Mouse (Mus musculus): ENCODE data around the gene Reps1. TPM values are rescaled to one million over a fixed set of nuclear protein-coding genes. Genes with fewer than 3 reads are reported as not detected.
A peak's percentile ranks its signal among the peaks of the same experiment; 100 is the strongest.

The Reps1 gene
- polyA plus RNA-seq, 1 experiment from 2014 or later: 15.2 TPM

- WGBS: 87% methylated on average over 13 of the region's 13 CpGs
- Histone ChIP-seq H3K27me3 (replicated peaks; ENCODE audit: control insufficient read depth, insufficient read depth, low read length) (no peaks in the 10 kb centered on the region), H3K9ac (ENCODE audit: low read depth, low read length) (no peak overlapping the region), H3K9me3 (ENCODE audit: control insufficient read depth, low read length) (no peaks in the 10 kb centered on the region), H3K4me1 (ENCODE audit: control insufficient read depth, insufficient read depth, low read depth, low read length) (peaks cover 18% of the 10 kb centered on the region), H3K27ac (ENCODE audit: low read depth, low read length) (no peak overlapping the region), H3K4me2 (ENCODE audit: low read length) (no peak overlapping the region), H3K4me3 (ENCODE audit: low read length) (no peak overlapping the region), H3K36me3 (ENCODE audit: control insufficient read depth, insufficient read depth, low read length) (no peaks in the 10 kb centered on the region)
- no peak for ATAC-seq
Observed at GRCm38 (mm10) chr10:18059807-18060206, 4.1 kb downstream of the Reps1 start.

DNA sequence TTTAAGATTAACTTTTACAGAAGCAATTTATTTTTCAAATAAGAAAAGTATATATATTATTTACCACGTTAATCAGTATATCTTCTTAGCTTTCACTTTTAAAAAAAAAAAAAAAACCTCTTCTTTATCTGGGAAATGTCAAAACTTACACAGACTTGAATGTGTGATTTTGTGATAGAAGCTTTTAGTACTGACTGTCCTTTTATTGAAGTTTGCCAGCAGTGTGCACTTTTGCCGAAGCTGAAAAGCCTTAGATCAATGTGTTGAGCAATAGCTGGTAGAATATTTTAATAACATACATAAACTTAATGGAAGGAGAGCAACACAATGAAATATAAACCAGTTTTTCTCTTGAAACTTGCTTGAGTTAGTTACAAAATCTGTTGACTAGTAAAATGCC lies 5.1 kb downstream of the Reps1 start:
- Histone ChIP-seq H3K4me2 (ENCODE audit: low read length) (no peak overlapping the region), H3K9ac (ENCODE audit: low read depth, low read length) (no peak overlapping the region), H3K27ac (ENCODE audit: low read depth, low read length) (no peak overlapping the region), H3K4me3 (ENCODE audit: low read length) (no peak overlapping the region), H3K4me1 (ENCODE audit: control insufficient read depth, insufficient read depth, low read depth, low read length) (peaks cover 18% of the 10 kb centered on the region), H3K27me3 (replicated peaks; ENCODE audit: control insufficient read depth, insufficient read depth, low read length) (no peaks in the 10 kb centered on the region), H3K9me3 (ENCODE audit: control insufficient read depth, low read length) (no peaks in the 10 kb centered on the region), H3K36me3 (ENCODE audit: control insufficient read depth, insufficient read depth, low read length) (no peaks in the 10 kb centered on the region)
- 85% methylated on average over 2 of the region's 2 CpGs for WGBS
- ATAC-seq: no peak

DNA sequence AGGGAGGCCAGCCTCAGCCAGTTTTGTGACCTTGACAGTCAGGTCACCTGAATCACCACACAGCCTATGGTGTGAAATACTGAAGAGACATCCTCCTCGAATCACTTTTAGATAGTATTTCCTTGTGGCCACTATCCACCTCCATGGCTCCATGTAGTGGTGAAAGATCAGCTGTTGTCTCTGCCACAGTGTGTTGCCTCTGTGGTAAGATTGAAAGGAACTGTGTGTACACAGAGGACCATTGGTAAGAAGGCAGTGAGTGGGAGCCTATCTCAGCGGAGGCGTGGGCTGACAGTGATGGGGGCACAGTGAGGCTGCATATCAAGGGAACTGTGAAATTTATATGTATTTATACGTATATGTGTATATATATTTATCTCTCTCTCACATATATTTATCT lies 5.9 kb downstream of the Reps1 start:
- 94% methylated on average over 4 of the region's 4 CpGs for WGBS
- ATAC-seq: 0 out of 2 replicates have a peak, but pooled peaks have one; percentile 9
- Histone ChIP-seq H3K9me3 (ENCODE audit: control insufficient read depth, low read length) (no peaks in the 10 kb centered on the region), H3K4me1 (ENCODE audit: control insufficient read depth, insufficient read depth, low read depth, low read length) (peaks cover 18% of the 10 kb centered on the region), H3K4me2 (ENCODE audit: low read length) (no peak overlapping the region), H3K36me3 (ENCODE audit: control insufficient read depth, insufficient read depth, low read length) (no peaks in the 10 kb centered on the region), H3K27me3 (replicated peaks; ENCODE audit: control insufficient read depth, insufficient read depth, low read length) (no peaks in the 10 kb centered on the region), H3K4me3 (ENCODE audit: low read length) (no peak overlapping the region), H3K27ac (ENCODE audit: low read depth, low read length) (no peak overlapping the region), H3K9ac (ENCODE audit: low read depth, low read length) (no peak overlapping the region)

DNA sequence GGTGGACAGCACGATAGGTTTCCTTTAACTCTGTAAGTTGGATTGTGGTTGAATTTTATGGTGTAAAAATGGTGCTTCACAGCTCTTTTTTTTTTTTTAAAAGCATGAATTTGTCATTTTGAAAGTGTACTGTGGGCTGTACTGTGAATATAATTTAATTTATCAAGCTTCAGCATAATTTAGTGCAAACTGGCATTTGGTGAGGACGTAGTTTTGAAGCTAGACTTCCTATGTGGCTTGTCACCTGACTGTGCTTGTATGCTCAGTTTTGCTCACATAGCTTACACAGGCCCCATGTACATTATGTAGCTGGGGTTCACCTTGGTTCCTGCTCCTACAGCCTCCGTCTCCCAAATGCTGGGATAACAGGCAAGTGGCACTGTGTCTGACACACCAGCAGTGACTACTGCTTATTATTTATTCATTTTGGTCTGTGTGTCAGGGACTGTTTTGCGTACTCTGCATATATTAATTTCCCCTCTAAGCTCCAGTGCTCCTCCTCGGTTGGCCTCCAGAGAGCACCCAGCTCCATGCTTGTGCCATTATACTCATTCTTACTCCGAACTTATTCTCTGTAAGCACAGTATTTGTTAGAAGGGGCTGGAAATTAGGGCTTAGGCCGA lies 9.1 kb downstream of the Reps1 start:
- Histone ChIP-seq H3K27me3 (replicated peaks; ENCODE audit: control insufficient read depth, insufficient read depth, low read length) (no peaks in the 10 kb centered on the region), H3K9me3 (ENCODE audit: control insufficient read depth, low read length) (no peaks in the 10 kb centered on the region), H3K4me2 (ENCODE audit: low read length) (no peak overlapping the region), H3K4me1 (ENCODE audit: control insufficient read depth, insufficient read depth, low read depth, low read length) (peaks cover 5% of the 10 kb centered on the region), H3K9ac (ENCODE audit: low read depth, low read length) (no peak overlapping the region), H3K4me3 (ENCODE audit: low read length) (no peak overlapping the region), H3K36me3 (ENCODE audit: control insufficient read depth, insufficient read depth, low read length) (no peaks in the 10 kb centered on the region), H3K27ac (ENCODE audit: low read depth, low read length) (no peak overlapping the region)
- WGBS: 70% methylated on average over 7 of the region's 7 CpGs
- no peak for ATAC-seq

DNA sequence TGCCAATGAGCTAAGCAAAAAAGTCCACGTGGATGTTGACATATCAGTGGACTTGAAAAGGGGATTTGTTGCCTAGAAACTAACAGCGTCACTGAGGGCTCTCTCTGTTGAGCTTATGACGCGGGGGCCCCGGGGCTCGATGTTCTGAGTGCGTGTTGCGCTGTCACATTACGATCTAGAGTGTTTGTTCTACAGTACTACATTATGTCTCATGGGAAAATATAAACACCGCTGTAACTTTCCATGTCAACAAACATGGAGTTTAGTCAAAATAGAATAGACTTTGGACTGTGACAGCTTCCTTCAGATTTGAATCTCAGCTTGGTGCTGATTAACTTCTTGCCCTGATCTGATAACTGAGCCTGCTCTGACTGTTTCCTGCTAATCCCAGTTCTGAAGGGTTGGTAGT lies 10.4 kb downstream of the Reps1 start:
- H3K4me1 ChIP-seq (ENCODE audit: control insufficient read depth, insufficient read depth, low read depth, low read length): peaks cover 9% of the 10 kb centered on the region
- no peak overlapping the region for H3K9ac ChIP-seq (ENCODE audit: low read depth, low read length)
- no peak overlapping the region for H3K27ac ChIP-seq (ENCODE audit: low read depth, low read length)
- H3K9me3 ChIP-seq (ENCODE audit: control insufficient read depth, low read length): no peaks in the 10 kb centered on the region
- no peak overlapping the region for H3K4me3 ChIP-seq (ENCODE audit: low read length)
- H3K4me2 ChIP-seq (ENCODE audit: low read length): no peak overlapping the region
- 72% methylated on average over 10 of the region's 10 CpGs for WGBS
- ATAC-seq: no peak
- no peaks in the 10 kb centered on the region for H3K27me3 ChIP-seq (replicated peaks; ENCODE audit: control insufficient read depth, insufficient read depth, low read length)
- H3K36me3 ChIP-seq (ENCODE audit: control insufficient read depth, insufficient read depth, low read length): no peaks in the 10 kb centered on the region

- Histone ChIP-seq H3K4me2 (ENCODE audit: low read length) (no peak overlapping the region), H3K4me3 (ENCODE audit: low read length) (no peak overlapping the region), H3K27ac (ENCODE audit: low read depth, low read length) (peak overlapping the region; percentile 29; the same call in 1 of the 2 replicates), H3K27me3 (replicated peaks; ENCODE audit: control insufficient read depth, insufficient read depth, low read length) (no peaks in the 10 kb centered on the region), H3K9ac (ENCODE audit: low read depth, low read length) (no peak overlapping the region; the same call in 1 of the 2 replicates), H3K4me1 (ENCODE audit: control insufficient read depth, insufficient read depth, low read depth, low read length) (peaks cover 9% of the 10 kb centered on the region), H3K36me3 (ENCODE audit: control insufficient read depth, insufficient read depth, low read length) (no peaks in the 10 kb centered on the region), H3K9me3 (ENCODE audit: control insufficient read depth, low read length) (no peaks in the 10 kb centered on the region)
- WGBS: 58% methylated on average over 10 of the region's 10 CpGs
- ATAC-seq: 0 out of 2 replicates have a peak, but pooled peaks have one; percentile 24
Observed at GRCm38 (mm10) chr10:18067761-18068446, 12.2 kb downstream of the Reps1 start.

DNA sequence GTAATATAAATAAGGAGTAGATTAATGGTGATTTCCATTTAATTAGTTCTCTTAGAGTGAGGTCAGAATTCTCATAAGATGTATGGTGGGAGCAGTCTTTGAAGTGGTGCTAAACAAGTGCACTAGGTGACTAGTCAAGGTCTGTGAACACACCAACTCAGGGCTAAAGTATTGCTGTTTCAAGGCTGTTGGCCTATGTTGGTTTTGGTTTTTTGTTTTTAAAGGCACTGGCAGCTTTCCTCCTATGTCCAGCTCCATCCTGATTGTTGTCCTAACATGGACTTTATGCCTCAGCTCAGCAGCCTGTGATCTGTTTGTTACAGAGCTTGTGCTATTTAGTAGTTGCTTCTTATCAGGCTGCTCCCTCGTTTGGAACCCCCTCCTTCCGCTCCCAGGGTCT lies 13.2 kb downstream of the Reps1 start:
- no peaks in the 10 kb centered on the region for H3K27me3 ChIP-seq (replicated peaks; ENCODE audit: control insufficient read depth, insufficient read depth, low read length)
- H3K9ac ChIP-seq (ENCODE audit: low read depth, low read length): no peak overlapping the region
- no peak for ATAC-seq
- H3K9me3 ChIP-seq (ENCODE audit: control insufficient read depth, low read length): no peaks in the 10 kb centered on the region
- H3K4me1 ChIP-seq (ENCODE audit: control insufficient read depth, insufficient read depth, low read depth, low read length): peaks cover 9% of the 10 kb centered on the region
- H3K4me3 ChIP-seq (ENCODE audit: low read length): no peak overlapping the region
- H3K27ac ChIP-seq (ENCODE audit: low read depth, low read length): no peak overlapping the region
- H3K4me2 ChIP-seq (ENCODE audit: low read length): no peak overlapping the region
- H3K36me3 ChIP-seq (ENCODE audit: control insufficient read depth, insufficient read depth, low read length): no peaks in the 10 kb centered on the region
- WGBS: 91% methylated on average over 2 of the region's 2 CpGs

DNA sequence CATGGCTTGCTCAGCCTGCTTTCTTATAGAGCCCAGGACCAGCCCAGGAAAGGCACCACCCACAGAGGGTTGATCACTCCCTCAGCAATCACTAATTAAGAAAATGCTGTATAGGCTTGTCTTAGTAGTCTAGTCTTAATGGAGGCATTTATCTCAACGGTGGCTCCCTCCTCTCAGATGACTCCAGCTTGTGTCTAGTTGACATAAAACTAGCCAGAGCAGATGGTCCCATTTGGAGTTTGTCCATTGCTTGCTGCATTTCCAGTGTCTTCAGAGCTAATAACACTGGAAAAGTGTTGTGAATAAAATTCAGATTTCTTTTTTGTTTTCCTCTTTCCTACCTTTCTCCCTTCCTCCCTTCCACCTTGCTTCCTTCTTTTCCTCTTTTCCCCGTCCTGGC lies 13.9 kb downstream of the Reps1 start:
- Histone ChIP-seq H3K27ac (ENCODE audit: low read depth, low read length) (no peak overlapping the region; the same call in 1 of the 2 replicates), H3K9ac (ENCODE audit: low read depth, low read length) (no peak overlapping the region), H3K4me2 (ENCODE audit: low read length) (no peak overlapping the region), H3K36me3 (ENCODE audit: control insufficient read depth, insufficient read depth, low read length) (no peaks in the 10 kb centered on the region), H3K9me3 (ENCODE audit: control insufficient read depth, low read length) (no peaks in the 10 kb centered on the region), H3K27me3 (replicated peaks; ENCODE audit: control insufficient read depth, insufficient read depth, low read length) (no peaks in the 10 kb centered on the region), H3K4me3 (ENCODE audit: low read length) (no peak overlapping the region), H3K4me1 (ENCODE audit: control insufficient read depth, insufficient read depth, low read depth, low read length) (peaks cover 9% of the 10 kb centered on the region)
- WGBS: 82% methylated on average over 2 of the region's 2 CpGs
- no peak for ATAC-seq

DNA sequence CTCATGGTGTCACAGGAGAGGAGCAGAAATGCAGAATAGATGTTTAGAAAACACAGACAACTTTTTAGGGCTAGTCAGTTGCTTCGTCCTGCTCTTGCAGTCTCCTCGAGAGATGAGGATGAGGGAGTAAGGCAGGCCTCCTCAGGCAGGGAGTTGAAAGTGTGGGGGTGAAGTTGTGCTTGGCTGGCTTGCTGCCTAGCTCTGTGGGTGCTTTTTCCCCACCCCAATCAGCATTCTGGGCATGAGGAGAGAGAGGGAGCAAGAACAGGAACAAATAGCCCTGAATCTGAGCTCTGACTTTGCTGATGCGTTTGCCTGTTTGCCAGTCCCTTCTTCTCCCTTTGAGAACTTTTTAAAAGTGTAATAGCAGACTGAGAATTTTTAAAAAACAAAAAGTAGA lies 14.5 kb downstream of the Reps1 start:
- Histone ChIP-seq H3K9me3 (ENCODE audit: control insufficient read depth, low read length) (no peaks in the 10 kb centered on the region), H3K4me1 (ENCODE audit: control insufficient read depth, insufficient read depth, low read depth, low read length) (peaks cover 9% of the 10 kb centered on the region), H3K9ac (ENCODE audit: low read depth, low read length) (no peak overlapping the region), H3K4me2 (ENCODE audit: low read length) (0 out of 2 replicates have a peak overlapping the region, but pooled peaks have one; percentile 12), H3K27ac (ENCODE audit: low read depth, low read length) (no peak overlapping the region; the same call in 1 of the 2 replicates), H3K4me3 (ENCODE audit: low read length) (no peak overlapping the region), H3K36me3 (ENCODE audit: control insufficient read depth, insufficient read depth, low read length) (no peaks in the 10 kb centered on the region), H3K27me3 (replicated peaks; ENCODE audit: control insufficient read depth, insufficient read depth, low read length) (no peaks in the 10 kb centered on the region)
- peak; percentile 66 for ATAC-seq
- WGBS: 51% methylated on average over 3 of the region's 3 CpGs
